Mouse (Mus musculus) mesoderm, embryonic 11.5 days (tissue): Measurements from ENCODE around the gene Mgp.
"Not testable (repeated sequence)": the region's sequence is repeated elsewhere in the genome, so short reads cannot be mapped to it uniquely, and the experiment has no call there.

ENCODE experiments used
- DNase-seq: peaks from one replicate; pipeline ENCODE4 v3.0.0-alpha.2; 2012; ENCODE audit warnings: low read depth, low spot score

The Mgp gene

DNA sequence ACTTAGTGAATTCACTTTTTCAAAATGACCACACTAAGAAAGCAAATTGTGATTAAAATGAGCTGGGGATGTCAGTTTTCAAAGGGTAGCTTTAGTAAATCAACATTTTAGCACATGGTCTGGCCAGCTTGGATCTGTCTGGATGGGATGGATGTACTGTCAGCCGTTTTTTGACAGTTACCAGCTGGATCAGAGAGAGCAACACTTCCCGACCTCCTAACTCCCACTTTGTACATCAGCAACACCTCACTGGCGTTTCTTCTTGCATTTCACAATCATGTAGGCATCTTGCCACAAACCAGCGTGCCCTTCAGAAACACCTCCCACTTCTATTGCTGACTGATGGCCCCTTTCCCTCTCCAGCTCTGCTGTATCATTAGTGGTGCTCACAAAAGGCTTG is 22.6 kb upstream of the Mgp start:
- no peak for DNase-seq

DNA sequence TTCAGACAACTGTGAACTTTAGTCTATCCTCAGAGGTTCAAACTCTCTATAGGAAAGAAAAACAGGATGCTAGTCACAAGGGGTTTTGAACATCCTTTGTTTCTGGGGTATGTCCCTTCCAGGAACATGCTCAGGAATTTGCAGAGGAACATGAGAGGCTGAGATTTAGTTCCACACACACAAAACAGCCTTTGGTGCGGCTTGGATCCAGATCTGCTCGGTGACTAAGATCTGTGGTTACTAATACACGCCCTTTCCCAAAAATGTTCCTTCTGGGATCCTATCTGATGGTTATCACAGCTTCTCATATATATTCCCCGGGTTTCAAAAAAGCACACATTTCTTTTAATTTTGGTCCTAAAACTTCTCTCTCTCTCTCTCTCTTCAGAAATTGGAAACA is 22.2 kb upstream of the Mgp start:
- DNase-seq: no peak

DNA sequence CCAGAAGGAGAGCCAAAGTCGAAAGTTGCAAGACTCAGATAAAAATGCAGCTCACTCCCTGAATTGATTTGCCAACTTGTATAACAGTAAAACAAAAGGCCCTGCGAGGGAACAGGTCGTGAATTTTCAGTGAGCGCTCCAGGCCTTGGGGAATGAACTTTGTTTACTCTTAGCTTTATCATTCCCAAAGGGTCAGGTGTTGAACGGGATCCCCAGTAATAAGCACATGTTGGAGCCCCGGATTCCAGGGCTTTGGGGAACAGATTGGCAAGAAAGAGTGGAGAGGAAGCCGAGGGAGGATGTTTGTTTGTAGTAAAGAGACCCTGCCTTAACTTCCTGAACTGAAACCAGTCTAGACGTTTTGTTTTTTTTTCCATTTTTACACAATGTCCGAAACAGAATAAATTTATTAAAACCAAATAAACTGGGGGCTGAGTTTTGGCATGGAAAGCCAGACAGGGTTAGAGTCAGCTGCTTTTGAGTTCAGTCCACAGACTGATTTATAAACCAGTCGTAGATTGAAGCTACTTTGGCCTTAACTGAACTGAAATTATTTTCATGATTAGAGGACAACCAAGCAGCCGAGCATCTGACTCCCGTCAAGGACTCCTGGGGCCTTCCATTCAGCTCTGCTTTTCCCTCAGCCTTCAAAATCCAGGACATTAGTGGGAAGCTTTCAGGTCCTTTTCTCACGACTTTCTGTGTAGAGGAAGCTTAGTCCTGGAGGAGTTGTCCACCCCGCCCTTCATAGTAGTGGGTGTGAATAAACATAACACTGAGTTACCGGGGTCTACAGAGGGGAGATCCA is 19.1 kb upstream of the Mgp start:
- DNase-seq: no peak

DNA sequence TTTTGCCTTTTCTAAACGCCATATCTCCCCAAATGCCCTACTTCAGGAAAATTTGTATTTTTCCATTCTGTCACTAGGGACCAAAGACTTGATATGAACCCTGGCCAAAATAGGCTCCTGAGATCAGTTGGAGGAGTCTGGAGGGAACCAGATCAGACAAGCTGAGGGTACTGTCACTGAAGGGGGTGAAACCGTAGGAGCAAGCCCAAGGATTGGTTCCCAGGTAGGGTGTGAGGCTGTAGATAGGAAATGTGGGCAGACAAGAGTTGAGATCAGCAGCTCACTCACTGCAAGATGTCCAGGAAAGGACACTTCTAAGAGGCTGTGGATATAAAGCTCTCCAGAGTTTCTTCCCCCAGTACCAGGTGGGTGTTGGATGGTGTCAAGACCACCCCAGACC is 16.4 kb upstream of the Mgp start:
- DNase-seq: no peak

DNA sequence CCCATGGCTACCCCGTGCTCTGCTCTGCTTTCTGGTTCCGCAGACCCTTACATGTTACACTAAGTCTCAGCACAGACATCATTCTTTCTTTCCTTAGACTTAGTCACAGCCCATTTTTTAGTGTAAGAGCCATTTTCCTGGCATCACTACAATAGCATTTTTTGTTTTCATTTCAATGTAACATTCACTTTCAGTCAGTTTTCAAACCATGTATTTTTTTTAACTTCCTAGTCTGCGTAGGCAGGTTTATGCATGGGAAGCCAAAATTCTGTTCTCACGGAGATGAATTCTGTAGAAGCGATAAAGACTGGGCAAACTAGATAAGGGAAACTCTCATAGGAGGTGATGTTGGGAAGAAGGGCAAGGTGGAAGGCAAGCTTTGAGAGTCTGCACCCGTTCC is 13.9 kb upstream of the Mgp start:
- no peak for DNase-seq

DNA sequence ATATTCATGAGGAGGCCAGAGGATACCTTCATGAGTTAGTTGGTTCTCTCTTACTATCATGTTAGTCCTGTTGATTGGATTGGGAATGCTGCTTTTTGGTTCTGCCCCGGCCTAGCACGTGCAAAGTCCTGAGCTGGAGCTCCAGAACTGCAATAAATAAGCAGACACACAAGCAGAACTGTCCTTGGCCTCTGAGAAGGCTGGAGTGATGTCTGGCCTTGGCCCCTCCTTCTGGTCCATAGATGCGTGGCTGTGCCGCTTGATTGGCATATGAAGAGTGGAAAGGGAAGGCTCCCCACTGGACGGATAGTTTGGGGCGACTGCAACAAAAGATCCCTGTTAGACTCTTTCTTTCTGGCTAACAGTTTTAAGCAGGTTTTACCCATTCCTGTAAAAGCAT is 13.4 kb upstream of the Mgp start:
- no peak for DNase-seq

DNA sequence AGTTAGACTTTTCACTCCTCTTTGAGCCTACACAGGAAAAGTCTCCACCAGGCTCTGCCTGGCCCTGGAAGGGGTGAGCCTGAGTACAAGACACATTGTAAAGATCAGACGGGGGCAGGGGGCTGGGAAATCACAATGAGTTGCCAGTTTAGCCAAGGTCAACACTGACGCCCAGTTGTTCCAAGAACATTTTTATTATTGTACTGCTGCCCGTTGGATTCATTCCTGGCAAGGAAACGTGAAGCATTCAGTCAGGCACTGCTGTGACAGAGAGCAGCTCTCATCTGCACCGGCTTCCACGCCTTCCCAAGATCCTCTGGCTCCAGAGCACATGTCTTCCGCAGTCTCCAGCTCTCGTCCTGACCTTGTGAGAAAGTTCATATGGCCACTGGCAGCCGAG is 12.2 kb upstream of the Mgp start:
- no peak for DNase-seq

GRCm38 (mm10) chr6:136884766-136885165 is 9.1 kb upstream of the Mgp start:
- not testable (repeated sequence) for DNase-seq

GRCm38 (mm10) chr6:136883961-136884360 is 8.3 kb upstream of the Mgp start:
- no peak for DNase-seq

- no peak for DNase-seq
Measured at GRCm38 (mm10) chr6:136883431-136883915, 7.8 kb upstream of the Mgp start.

GRCm38 (mm10) chr6:136881678-136882077 is 6.1 kb upstream of the Mgp start:
- DNase-seq: no peak

- DNase-seq: no peak
Measured at GRCm38 (mm10) chr6:136874599-136874998, 1.0 kb downstream of the Mgp start.

GRCm38 (mm10) chr6:136868921-136869320 is 6.7 kb downstream of the Mgp start:
- DNase-seq: no peak

- DNase-seq: no peak
Measured at GRCm38 (mm10) chr6:136866150-136866549, 9.5 kb downstream of the Mgp start.

GRCm38 (mm10) chr6:136865360-136865759 is 10.3 kb downstream of the Mgp start:
- no peak for DNase-seq

GRCm38 (mm10) chr6:136861020-136861419 is 14.6 kb downstream of the Mgp start:
- DNase-seq: peak; percentile 59

DNA sequence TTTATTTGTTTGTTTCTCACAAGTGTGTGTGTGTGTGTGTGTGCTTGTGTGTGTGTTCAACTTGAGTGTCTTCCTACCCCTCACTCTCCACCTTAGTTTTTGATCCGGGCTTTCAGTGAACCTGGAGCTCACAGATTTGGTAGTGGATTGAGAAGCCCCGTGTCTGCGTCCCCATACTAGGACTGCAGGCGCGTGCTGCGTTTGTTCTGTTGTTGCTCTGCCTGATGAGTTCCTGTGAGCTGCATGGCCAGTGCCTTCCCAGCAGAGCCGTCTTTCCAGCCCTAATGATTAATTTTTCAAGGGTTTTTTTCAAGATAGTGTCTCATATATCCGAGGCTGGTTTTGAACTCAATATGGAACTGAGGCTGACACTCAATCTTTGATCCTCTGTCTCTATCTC is 17.2 kb downstream of the Mgp start:
- DNase-seq: no peak

DNA sequence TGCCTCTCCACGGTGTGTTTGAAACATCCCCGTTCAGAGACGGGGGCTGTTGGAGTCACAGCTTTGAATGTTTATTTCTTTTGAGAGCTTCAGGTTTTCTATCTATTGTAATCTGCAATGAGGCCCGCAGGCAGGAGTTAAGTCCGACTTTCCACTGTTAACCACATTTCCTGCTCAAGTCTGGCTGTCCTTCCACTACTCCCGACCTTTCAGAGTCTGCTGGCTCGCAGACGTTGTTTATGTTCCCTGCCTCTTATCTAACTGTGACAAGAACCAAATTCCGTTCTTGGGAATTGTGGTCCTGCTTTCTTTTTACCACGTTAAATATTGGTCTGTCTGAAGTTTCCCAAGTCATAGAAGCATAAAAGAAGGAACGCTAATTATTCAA is 17.8 kb downstream of the Mgp start:
- no peak for DNase-seq

GRCm38 (mm10) chr6:136857186-136857872 is 18.3 kb downstream of the Mgp start, which contains the start of gene Art4:
TSS of gene Art4 (minus strand) at chr6:136857733.
- DNase-seq: no peak

GRCm38 (mm10) chr6:136856071-136856636 is 19.5 kb downstream of the Mgp start:
- no peak for DNase-seq

DNA sequence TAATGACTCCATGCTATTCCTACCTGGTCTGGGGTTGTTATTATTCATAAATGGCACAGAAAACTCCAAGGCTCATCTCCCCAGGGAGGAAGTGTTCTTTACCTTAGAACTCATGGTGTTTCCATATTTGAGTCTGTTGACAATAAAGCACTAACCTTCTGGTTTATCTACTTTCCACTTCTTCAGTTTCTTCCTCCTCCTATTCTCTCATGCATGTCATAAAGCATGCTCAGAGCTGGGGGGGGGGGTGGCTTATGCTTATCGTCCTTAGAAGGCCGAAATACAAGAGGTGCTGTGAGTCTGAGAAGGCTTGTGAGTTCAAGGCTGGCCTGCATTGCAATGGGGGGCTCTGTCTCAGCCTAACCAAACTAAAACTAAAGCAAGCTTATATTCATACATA is 20.4 kb downstream of the Mgp start:
- no peak for DNase-seq

DNA sequence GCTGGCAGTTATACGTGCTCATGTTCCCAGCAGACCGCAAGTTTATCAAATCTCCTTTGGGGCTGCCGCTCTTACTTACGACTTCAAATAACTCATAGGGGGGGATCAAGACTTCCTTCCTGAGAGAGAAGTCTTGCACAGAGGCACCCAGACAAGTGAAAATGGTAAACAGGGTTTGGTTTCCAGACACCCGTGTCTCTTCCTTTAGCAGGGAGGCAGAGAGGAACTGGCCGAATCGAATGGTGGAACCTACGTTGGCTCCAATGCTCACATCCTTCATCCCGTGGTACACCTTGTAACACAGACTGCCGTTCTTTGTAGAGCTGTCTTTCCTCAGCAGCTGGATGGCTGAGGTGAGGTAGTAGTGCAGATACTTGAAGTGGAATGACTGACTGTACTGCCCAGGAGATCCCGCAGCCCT is 21.3 kb downstream of the Mgp start:
- no peak for DNase-seq

DNA sequence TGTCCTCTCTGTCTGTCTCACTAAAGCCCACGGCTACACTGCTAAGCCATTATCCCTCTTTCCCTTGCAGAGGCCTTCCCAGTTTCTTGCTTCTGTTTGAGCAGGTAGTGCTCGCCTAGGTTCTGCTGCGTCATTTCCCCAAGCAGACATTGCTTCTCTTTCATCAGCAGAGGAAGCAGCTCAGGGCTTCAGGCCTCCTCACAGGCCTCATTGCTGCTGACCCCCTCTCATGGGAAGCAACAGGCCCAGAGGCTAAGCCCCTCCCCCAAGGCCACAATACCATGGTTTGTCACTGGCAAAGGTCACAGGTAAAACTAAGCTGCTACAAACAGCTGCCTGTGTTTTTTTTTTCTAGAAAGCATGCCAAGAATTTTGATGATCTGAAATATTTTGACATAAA is 22.9 kb downstream of the Mgp start:
- DNase-seq: peak; percentile 34
